Mouse (Mus musculus): ENCODE results near the gene Gramd1b.
"Not testable (repeated sequence)": the region's sequence is repeated elsewhere in the genome, so short reads cannot be mapped to it uniquely, and the experiment has no call there.

The Gramd1b gene

DNA sequence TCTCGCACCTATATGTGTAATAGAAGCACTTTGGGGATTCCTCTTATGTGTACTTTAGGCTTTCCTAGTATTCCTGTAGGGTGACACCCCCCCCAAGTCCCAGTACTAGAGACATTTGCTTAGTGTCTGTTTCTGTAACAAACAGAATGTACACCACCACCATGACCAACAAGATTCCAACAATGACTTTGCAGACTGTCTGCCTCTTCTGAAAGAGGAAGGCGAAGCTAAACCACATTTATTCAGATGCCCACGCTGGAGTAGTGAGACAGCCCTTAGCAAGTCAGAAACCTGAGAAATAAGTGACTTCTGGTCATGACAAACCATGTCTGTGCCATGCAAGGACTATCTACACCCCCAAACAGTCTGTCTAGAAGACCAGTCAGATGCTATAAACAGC lies 11.9 kb downstream of the Gramd1b start:
- no peak for DNase-seq (ENCODE audit: low spot score in 2 of 2)

DNA sequence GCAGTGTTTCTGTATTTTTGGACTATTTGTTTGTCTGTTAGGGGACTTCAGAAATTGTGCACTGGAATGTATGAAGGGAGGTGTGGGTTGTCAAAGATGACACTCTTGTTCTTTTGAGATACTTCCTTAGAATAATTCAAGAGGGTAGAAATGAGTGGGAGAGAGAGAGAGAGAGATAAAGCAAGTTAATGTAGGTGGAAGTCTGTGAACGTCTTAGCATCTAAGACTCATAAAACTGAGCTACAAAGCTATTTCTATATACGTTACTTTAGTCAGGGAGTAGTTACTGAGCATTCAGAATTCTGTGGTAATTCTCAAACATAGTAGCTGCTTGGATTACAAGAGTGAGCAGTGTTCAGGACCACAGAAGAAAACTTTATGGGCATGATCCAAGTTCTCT lies 19.2 kb downstream of the Gramd1b start:
- no peak for DNase-seq (ENCODE audit: low spot score in 2 of 2)

DNA sequence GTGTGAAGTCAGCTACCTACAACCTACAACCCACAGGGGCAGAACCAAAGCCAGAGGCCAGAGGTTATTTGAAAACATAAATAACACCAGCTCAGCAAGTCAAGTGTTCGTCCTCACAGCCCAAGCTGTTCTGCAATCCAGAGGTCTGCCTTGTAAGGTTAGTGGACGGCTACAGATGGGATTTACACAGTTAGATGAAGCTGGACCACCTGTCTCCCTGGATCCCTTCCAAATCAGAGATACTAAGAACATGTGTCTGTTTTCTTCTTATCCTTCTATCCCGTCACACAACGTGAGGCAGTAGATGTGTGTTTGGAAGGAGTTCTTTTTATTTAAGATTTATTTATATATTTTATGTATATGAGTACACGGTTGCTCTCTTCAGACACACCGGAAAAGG lies 21.7 kb downstream of the Gramd1b start:
- DNase-seq (ENCODE audit: low spot score in 2 of 2) = no peak

DNA sequence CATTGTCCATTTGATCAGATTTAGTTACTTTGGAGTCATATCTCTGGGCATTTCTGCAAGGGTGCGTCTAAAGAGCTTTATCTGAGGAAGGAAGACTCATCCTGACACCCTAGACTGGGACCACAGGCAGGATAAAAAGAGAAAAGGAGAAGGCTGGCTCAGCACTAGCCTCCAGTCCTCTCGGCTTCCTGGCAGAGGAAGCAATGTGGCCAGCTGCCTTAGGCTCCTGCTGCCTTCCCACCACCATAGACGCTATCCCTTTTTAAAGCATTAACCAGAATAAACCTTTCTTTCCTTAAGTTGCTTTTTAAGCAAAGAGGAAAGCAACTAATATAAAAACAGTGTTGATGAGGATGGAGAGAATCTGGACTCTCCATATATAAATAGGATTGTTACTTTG lies 24.6 kb downstream of the Gramd1b start:
- DNase-seq (ENCODE audit: low spot score in 2 of 2) = no peak

DNA sequence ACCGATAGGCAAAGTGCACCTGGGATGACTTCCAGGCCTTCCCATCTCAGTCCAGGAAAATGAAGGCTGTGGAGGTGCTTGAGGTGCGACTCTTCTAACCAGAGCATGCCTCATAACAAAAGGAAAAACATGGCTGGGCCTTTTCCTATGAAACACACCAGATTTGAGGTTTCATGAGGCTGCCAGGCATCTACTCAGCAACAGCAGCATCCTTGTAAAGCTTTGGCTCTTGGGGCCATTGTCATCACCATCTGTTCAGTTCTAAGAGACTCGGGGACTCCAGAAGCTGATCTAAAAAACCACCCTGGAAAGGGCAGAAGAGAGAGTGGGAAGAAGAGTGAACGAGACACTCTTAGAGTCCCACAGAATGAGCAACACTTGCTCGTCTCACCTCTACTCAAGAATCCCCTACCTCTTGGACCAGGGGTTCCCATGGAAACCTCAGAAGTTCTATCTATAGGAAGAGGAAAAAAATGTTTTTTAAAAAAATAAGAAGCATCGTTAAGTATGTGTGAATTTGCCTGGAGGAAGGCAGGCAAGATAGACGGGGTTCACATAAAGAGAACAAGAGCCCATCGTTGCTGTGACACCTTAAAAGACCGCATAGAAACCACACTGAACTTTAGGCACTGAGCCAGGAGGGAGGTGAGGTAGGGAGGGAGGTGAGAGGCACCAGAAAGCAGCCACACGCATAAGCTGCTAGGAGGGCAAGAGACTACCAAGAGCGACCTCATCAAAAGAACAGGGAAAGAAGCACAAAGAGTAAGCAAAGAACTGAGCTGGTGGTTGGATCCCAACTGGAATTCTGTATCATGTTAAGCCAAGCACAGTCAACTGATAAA lies 25.5 kb downstream of the Gramd1b start:
- DNase-seq (ENCODE audit: low spot score in 2 of 2) = no peak

DNA sequence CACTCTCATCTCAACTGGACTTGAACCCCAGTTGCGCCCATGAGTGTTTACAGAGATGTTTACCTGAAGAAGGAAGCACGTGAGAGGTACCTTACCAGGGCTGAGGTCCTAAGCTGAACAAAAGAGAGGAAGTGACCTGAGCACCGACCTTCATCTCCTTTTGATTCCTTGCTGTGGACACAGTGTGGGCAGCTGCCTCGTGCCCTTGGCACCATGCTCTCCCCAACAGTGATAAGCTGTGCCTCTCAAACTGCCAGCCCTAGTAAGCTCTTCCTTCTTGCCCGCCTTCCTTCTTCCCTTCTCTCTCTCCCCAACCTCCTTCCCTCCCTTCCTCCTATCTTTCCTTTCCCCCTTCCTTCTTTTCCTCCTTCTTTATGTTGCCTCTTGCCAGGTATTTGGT lies 26.3 kb downstream of the Gramd1b start:
- no peak for DNase-seq (ENCODE audit: low spot score in 2 of 2)

DNA sequence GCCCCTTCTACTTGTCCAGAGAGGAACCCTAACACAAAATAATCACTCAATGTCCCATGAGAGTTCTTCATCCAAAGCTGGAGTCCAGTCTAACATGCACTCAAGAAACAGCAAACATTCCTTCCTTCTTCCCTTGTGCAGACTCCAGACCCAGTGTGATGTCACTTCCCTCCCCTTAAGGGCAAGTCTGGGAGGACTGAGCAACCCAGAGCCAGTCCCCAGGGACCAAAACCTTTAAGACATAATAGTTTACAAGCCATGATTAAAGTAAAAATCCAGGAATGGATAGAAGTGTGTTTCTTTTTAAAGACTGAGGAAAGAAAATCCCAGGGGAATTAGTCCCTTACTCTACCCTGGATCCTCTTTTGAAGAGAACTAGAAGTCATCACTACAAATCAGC lies 30.5 kb downstream of the Gramd1b start:
- no peak for DNase-seq (ENCODE audit: low spot score in 2 of 2)

DNA sequence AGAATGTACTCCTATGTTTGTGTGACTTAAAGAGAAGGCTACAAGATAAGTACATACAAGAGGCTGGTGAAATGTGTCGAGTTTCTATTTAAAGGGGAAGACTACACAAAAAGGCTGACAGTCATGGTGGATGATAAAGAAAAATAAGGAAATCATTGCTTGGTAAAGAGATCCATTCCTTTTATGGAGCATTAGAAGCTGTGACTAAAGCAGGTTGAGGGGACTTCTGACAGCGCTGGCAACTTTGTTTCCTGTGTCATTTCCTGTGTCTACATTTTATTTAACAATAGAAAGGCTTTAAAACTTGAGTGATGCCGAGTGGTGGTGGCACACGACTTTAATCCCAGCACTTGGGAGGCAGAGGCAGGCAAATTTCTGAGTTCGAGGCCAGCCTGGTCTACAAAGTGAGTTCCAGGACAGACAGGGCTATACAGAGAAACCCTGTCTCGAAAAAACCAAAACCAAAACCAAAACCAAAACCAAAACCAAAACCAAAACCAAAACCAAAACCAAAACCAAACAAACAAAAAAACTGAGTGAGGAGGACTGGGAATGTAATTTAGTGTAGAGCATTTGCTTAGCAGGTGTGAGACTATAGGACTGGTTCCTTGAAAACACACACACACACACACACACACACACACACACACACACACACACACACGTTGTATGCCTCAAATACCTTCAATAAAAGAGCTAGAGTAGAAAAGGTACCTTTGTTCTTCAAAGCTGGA lies 48.7 kb downstream of the Gramd1b start:
- DNase-seq (ENCODE audit: low spot score in 2 of 2) = not testable (repeated sequence)

DNA sequence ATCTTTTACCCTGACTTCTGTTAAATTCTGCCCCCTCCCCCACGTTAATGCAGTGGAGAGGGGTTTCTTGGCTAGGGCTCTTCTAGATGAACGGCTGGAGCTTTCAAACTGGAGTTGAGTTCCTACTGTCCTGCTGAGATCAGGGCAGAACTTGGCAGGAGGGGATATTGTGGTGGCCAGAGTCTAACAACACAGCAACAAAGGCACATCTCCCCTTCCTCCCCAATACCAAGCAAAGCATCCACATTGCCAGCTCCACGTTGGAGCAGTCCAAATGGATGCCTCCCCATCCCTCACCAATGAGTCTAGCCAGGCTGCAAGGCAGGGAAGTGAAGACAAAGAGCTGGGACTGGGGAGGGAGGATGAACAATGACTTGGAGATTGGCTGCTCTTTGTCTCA lies 49.9 kb downstream of the Gramd1b start:
- DNase-seq (ENCODE audit: low spot score in 2 of 2) = no peak

DNA sequence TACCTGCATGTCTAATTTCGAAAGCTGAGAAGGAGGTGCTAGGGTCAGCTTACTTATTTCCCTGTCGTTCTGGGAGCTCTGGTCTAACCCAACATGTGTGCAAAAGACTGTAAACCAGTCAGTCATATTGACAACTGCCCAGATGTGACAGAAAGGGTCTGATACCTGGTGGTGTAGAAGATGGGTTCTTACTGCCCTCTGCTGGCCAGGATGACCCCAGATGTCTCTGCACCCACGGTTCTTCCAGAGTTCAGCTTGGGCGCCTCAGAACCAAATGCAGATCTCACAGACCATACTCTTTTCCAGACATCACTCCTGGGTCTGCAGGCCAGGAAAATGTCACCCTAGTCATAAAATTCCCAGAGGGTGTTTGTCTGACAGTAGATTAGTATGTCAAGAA lies 51.9 kb downstream of the Gramd1b start:
- peak; percentile 46 to 75 for DNase-seq (ENCODE audit: low spot score in 2 of 2)

DNA sequence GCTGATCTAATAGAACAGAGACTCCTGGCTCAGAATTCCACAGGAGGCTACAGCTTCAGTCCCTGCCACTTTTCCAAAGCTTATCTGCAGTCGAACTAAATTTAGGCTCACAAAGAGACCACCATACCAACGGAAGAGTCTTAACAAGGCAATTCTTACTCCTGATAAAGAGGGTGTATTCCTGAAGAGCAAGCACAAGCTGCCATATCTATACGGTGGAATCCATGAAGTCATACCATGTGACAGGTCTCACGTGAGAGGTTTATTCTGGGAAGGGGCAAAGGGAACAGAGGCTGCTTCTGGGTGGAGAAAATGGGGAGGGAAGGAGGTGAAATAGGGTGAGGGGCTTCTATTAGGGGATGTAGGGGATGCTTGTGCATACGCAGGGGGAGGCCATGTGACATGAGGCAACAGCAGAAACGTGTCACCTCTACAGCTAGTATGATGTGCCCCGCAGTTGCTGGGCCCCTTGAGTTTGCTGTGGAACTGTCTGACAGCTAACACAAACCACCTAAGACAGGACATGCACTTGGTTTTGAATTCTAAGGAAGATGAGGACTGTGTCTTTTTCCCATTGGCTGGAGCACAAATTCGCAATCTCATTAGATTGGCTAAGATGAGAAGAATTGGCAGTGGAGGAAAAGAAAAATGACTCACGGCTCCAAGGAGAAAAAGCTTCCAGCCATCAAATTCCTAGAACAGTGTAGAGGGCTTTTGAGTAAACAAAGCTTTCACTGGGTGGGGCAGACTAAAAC lies 52.9 kb downstream of the Gramd1b start:
- DNase-seq (ENCODE audit: low spot score in 2 of 2) = no peak

DNA sequence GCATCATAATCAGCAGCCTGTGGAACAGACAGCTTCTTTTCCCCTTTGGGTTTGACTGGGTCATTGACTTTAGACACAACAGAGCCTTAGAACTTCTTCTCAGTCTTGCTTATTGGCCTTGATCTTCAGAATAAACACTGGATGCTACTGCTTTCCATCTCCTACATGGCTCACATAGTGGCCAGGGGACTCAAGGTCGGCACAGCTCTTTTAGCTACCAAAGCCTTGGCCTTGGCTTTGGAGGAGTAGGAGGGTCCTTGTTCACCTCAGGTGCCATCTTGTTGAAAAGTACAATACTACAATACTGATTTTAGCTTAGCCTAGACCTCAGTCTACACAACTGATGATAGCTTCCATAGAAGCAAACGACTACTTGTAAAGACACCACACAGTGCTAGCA lies 53.6 kb downstream of the Gramd1b start:
- no peak for DNase-seq (ENCODE audit: low spot score in 2 of 2)

DNA sequence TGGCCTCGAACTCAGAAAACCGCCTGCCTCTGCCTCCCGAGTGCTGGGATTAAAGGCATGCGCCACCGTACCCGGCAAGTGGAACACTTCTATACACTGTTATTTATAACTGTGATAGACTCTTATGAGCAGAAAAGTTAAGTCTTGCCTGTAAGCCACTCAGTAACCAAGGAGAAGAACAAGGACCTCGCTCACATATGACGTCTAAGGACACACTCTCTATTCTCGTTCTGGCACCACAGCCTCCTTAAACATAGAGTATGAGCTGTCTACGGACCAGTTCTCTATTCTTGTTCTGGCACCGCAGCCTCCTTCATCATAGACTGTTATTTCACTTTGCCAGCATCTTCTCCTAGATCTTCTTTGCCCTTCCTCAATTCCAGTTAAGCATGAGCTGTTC lies 55.1 kb downstream of the Gramd1b start:
- no peak for DNase-seq (ENCODE audit: low spot score in 2 of 2)

DNA sequence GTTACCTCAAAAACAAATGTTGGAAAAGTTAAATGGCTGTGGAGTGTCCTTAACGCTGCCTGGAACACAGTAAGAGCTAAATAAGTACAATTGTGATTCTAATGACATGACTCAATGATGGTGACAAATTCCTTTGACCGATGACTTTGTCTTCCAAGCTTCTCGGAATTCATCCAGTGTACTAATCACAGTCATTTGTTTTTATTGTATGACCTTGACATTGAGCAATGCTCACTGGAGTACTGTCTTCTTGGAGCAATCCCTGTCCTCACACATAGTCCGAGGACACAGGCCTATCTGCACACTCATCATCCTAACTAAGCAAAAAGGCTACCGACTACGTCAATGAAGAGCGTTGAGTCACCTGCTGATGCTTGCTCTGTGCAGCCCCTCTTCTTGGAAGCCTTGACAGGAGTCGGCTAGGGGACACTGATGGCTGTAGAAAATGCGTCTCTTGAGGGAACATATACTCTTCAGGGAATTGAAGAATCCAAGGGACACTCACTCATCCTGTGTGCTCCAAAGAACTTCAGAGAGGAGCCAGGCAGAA lies 58.1 kb downstream of the Gramd1b start:
- DNase-seq (ENCODE audit: low spot score in 2 of 2) = no peak

DNA sequence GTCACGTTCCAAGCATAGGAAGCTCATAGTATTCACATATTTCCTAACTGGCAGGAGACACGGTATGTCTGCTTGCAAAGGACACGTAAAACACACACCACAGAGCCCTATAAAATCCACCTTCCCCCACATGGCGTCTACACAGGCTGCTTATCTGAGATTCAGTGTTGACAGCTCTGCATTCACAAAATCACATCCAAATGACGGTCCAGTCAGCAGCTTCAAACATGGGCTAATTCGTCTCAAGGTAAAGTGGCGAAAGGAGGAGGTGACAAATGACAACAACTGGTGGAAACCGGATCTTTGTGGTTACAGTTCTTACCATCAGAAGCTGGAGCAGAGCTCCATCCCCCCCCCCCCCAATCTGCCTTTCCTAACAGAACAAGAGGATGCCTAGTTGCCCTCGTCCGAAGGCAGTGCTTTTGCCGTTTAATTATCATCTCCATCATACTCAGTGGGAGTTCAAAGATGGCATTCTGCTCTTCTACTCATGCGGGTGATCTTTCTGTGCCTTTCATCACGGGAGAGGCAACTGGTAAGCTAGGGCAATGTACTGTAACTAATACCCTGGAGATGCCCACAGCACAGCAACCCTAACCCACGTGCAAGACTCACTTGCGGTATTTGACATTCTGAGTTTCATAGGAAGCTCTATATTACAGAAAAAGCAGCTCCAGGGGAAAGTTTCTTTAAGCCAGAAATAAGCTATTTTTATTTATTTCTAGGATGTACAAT lies 61.6 kb downstream of the Gramd1b start:
- DNase-seq (ENCODE audit: low spot score in 2 of 2) = no peak

DNA sequence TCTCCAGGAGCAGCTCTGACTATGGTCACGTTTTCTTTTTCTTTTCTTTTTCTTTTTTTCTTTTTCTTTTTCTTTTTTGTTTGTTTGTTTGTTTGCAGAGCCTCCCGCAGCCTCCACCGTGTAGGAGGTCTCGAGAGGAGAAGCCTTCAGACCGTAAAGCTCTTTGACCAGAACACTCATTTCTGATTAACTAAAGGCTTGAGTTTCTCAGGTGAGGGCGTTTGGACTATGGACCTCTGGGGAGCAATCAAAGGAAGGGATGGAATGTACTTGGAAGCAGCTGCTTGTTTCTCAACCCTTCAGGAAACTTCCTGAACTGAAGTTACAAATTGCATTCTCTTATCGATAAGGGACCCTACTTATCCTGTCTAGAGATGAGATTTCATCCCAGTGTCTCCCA lies 64.4 kb downstream of the Gramd1b start:
- no peak for DNase-seq (ENCODE audit: low spot score in 2 of 2)

DNA sequence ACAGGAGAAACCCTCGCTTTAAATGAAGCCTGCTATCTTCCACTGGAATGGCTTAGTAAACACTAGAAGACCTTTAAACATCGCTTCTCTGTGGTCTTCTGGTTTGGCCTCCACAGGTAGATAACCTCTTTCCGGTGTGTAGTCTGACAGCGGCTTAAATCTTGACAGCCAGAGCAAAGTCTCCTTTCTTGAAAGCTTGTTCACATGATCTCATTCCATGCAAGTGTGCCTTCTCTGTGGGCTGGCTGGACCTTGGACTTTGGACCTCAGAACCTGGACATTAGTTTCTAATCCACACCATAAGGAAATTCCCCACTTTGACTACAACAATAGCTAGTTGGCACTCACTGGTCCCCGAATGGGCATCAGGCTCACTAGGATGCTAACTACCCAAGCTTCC lies 65.6 kb downstream of the Gramd1b start:
- DNase-seq (ENCODE audit: low spot score in 2 of 2) = no peak

DNA sequence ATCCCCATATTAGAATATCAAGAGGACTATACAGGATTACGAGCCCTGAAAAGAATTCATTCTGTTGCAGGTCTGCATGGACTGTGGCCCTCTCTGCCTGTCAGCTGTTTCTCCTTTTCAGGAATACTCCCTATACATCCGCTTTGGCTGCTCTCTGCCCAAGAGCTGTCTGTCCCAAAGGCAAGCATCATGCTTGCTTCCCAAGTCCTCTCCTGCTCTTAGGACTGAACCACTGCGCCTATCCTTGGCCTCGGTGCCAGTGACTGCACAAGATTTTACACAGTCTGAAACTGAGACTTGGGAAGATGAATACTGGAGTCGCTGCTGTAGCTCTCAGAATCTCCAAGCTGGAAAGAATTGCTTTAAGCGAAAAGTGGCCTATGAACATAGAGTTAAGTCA lies 68.8 kb downstream of the Gramd1b start:
- DNase-seq (ENCODE audit: low spot score in 2 of 2) = no peak

DNA sequence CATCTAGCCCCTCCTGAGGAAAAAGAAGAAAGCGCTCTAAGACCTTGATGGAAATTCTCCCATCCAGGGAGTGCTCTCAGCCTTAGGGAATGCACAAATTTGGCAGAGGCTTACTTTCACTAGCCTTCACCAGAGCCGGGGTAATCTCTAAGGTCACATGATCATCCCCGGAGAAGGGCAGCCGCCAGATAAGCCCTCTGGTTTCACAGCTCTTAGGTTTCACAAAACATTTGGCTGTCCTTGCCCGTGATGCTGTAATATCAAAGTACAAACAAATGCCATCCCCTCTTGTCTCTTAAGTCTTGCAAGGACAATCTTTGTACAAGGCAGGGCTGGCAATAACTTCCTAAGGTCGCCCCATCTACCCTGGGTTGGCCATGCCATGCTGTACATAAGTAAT lies 70.4 kb downstream of the Gramd1b start:
- DNase-seq (ENCODE audit: low spot score in 2 of 2) = no peak

DNA sequence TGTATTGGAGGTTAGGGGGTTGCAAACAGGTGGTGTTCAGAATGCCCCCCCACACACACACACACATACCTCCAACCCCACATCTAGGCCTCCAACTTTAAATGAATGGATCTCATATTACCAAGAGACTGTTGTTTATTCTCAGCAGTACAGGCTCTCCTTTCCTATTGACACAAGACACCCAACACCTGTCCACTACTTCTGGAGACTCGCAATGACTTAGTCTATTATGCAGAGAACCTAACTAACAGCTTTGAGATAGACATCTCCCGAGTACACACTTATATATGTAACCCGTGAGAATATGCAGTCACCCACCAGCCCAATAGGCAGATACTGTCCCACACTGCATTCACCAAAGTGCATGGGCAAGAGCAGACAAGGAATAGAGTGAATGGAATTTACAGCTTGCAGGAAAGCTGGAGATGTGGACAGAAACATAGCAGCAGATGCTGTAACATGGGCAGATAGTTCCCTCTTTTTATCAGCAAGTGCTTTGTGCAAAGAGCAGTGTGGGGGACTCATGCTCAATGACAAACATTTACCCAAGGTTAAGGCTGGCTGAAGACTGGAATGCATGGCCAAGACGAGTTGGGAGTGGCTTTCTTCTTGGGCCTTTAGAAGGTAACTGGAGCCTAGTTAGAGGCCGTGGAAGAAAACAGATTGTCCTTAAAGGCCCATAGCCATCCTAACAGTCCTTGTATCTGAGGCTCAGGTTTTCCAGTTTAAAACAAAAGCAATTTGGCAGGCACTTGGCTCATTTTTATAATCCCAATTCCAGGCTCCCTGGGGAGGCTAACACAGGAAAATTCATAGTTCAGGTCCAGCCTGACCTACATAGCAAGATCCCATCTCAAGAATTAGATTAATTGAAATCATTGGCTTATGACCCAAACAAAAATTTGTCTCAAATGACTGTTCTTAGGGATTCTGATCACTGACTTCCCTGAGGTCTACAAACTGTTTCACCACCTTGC lies 71.6 kb downstream of the Gramd1b start:
- DNase-seq (ENCODE audit: low spot score in 2 of 2) = no peak
